Mouse (Mus musculus): ENCODE results near the gene Vasp.

The Vasp gene

GRCm38 (mm10) chr7:19210010-19210409, 61.6 kb downstream of the Vasp start:
- DNase-seq (ENCODE audit: low read depth, low spot score): no peak

- no peak for DNase-seq (ENCODE audit: low read depth, low spot score)
Observed at GRCm38 (mm10) chr7:19209494-19209893, 62.1 kb downstream of the Vasp start.

GRCm38 (mm10) chr7:19208944-19209472, 62.6 kb downstream of the Vasp start:
- DNase-seq (ENCODE audit: low read depth, low spot score): no peak

GRCm38 (mm10) chr7:19208201-19208910, 63.3 kb downstream of the Vasp start:
- DNase-seq (ENCODE audit: low read depth, low spot score): no peak
